Mouse (Mus musculus) neural tube, embryonic 10.5 days (tissue): Measurements from ENCODE around the gene Letm1.

Experiments used
- DNase-seq: peaks from one replicate; pipeline ENCODE4 v3.0.0-alpha.2; 2017; ENCODE audit warnings: low spot score; ENCODE audit errors: extremely low spot score

Letm1 gene

GRCm38 (mm10) chr5:33782345-33782998 lies at the start of gene Letm1:
TSS of gene Letm1 (minus strand) at chr5:33782817.
- DNase-seq = peak; percentile 94

- no peak for DNase-seq
Observed at GRCm38 (mm10) chr5:33830832-33831231, 48.2 kb upstream of the Letm1 start.

- no peak for DNase-seq
Observed at GRCm38 (mm10) chr5:33829958-33830357, 47.3 kb upstream of the Letm1 start.

- no peak for DNase-seq
Observed at GRCm38 (mm10) chr5:33828107-33828506, 45.5 kb upstream of the Letm1 start.

- no peak for DNase-seq
Observed at GRCm38 (mm10) chr5:33826001-33826400, 43.4 kb upstream of the Letm1 start.

GRCm38 (mm10) chr5:33822456-33822855 lies 39.8 kb upstream of the Letm1 start:
- DNase-seq = no peak

- DNase-seq = no peak
Observed at GRCm38 (mm10) chr5:33821901-33822427, 39.3 kb upstream of the Letm1 start.

GRCm38 (mm10) chr5:33820733-33821621 lies 38.4 kb upstream of the Letm1 start:
- DNase-seq = peak; percentile 81

- DNase-seq = peak; percentile 86
Observed at GRCm38 (mm10) chr5:33819876-33820732, 37.5 kb upstream of the Letm1 start, which contains the start of gene Nsd2. TSS of gene Nsd2 (plus strand) at chr5:33820725.

GRCm38 (mm10) chr5:33819141-33819875 lies 36.7 kb upstream of the Letm1 start:
- peak; percentile 38 for DNase-seq

GRCm38 (mm10) chr5:33818104-33818503 lies 35.5 kb upstream of the Letm1 start:
- peak; percentile 52 for DNase-seq

GRCm38 (mm10) chr5:33816008-33816725 lies 33.5 kb upstream of the Letm1 start:
- DNase-seq = no peak

- no peak for DNase-seq
Observed at GRCm38 (mm10) chr5:33811519-33811918, 28.9 kb upstream of the Letm1 start.

- no peak for DNase-seq
Observed at GRCm38 (mm10) chr5:33803337-33803736, 20.7 kb upstream of the Letm1 start.

- DNase-seq = no peak
Observed at GRCm38 (mm10) chr5:33791912-33792643, 9.5 kb upstream of the Letm1 start.

GRCm38 (mm10) chr5:33782999-33783390 lies 378 bp upstream of the Letm1 start:
- no peak for DNase-seq

- no peak for DNase-seq
Observed at GRCm38 (mm10) chr5:33781964-33782344, 663 bp downstream of the Letm1 start.

GRCm38 (mm10) chr5:33777195-33777594 lies 5.4 kb downstream of the Letm1 start:
- DNase-seq = no peak

- no peak for DNase-seq
Observed at GRCm38 (mm10) chr5:33743481-33743880, 39.1 kb downstream of the Letm1 start.
